Mouse (Mus musculus): ENCODE results near the gene Gmeb1. TPM values are rescaled to one million over a fixed set of nuclear protein-coding genes. Genes with fewer than 3 reads are reported as not detected.
A peak's percentile ranks its signal among the peaks of the same experiment; 100 is the strongest.
"Not testable (repeated sequence)": the region's sequence is repeated elsewhere in the genome, so short reads cannot be mapped to it uniquely, and the experiment has no call there.

Gene Gmeb1
- total RNA-seq, 4 experiments from 2014 or later, result 18.9 to 24.7 (median 20.2) TPM

DNA sequence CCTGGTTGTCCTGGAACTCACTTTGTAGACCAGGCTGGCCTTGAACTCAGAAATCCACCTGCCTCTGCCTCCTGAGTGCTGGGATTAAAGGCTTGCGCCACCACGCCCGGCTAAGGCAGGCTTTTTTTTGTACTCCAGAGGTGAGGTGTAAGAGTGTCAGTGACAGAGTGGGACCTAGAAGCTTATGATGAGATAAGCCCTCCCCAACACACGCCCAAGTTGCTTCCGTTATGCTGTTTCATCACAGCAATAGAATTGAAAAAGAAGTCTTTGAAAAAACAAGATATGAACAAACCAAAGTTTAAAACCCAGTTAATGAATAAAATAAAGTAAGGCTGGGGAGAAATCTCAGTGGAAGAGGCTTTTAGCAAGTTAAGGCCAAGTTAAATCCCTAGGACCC is 31.0 kb downstream of the Gmeb1 start:
- no peak for DNase-seq (ENCODE audit: low spot score in 2 of 2)

DNA sequence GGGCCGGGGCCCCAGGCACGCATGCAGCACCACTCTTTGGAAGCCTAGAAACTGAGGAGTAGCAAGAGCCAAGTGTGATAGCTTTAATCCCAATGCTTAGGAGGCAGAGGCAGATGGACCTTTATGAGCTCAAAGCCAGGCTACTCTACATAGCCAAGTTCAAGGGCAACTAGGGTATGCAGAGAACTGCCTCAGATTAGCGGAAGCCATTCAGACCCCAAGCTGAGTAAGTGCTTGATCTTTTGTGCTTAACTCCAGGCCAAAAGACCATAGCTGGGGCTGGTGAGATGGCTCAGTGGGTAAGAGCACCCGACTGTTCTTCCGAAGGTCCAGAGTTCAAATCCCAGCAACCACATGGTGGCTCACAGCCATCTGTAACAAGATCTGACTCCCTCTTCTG is 39.4 kb downstream of the Gmeb1 start:
- DNase-seq (ENCODE audit: low spot score in 2 of 2), result not testable (repeated sequence)

DNA sequence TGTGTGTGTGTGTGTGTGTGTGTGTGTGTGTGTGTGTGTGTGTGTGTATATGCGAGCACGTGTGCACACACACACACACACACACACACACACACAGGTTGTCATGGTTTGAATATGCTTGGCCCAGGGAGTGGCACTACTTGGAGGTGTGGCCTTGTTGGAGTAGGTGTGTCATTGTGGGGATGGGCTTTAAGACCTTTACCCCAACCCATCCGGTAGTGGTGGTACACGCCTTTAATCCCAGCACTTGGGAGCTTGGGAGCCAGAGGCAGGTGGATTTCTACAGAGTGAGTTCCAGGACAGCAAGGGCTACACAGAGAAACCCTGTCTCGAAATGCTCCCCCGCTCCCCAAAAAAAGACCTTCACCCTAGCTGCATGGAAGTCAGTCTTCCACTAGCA is 43.0 kb downstream of the Gmeb1 start:
- not testable (repeated sequence) for DNase-seq (ENCODE audit: low spot score in 2 of 2)

DNA sequence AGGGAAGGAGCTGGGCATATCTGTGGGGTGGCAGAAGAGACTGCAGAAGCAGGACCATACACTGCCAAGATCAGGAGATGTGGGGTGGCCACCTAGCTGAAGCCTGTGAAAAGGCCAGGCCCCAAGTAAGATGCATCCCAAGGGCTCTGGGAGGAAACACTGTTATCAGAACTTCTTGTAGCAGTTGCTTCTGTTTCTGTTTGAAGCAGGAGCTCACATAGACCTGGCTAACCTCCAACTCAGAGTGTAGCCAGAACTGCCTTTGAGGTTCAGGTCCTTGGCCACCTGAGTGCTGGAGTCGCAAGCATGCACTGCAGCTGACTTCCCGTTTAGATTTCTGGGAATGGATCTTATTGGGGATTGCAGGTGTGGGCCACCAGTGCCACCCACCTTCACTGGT is 43.6 kb downstream of the Gmeb1 start:
- DNase-seq (ENCODE audit: low spot score in 2 of 2), result no peak

GRCm38 (mm10) chr4:132216602-132217001 is 44.8 kb downstream of the Gmeb1 start:
- no peak for DNase-seq (ENCODE audit: low spot score in 2 of 2)

DNA sequence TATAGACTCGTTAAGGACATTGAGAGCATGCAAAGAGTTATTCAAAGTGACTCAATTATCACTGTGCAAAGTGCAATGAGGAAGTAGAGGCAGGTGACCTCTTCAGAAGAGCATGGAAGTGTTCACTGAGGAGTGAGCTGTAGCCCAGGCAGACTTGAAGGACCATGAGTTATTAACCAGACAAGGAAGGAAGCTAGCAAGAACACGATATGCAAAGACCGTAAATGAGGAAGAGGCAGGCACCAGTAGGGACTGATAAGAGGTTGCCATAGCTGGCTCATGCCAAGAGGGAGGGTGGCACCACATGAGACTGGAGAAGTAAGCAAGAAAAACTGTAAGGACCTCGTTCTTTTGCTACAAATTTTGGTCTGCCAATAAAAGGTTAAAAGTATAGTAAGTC is 46.6 kb downstream of the Gmeb1 start:
- no peak for DNase-seq (ENCODE audit: low spot score in 2 of 2)

DNA sequence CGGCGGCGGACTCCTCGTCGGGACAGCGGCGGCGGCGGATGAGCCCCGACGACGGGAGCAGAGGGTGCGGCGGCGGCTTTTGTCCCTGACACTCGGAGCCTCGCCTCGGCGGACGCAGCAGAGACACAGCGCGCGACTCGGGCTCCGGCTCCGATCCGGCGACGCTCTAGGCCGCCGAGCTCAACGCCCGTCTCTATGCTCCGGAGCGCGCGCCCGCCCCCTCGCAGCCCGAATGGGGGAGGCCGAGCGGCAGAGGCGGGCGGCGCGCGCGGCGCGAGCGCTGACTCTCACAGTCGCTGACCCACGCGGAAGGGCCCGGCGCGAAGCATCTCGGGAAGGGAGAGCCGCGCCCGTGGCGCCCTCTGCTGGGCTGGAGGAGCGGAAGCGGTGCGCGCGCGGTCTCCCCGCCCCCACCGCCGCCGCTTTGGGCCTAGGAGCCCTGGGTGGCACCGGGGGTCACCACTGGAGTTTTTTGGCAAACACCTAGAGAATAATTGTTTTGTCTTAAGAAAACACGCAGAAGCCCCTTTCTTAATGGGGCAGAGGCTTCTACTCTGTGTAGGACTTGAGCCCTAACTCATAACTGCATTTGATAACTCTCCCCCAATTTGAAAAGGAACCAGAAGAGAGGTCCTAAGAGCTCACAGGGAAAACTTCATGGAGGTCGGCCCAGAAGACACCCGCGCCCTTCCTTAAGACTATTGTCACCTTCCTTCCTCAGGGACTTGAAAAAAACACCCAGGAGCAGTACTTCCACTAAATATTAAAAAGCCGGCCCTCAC is 49.3 kb downstream of the Gmeb1 start, which contains the start of gene Ythdf2:
Ythdf2 (minus strand) TSS at position 351 of the 782 bp plus-strand sequence.
- peak; percentile 93 to 94 for DNase-seq (ENCODE audit: low spot score in 2 of 2)

GRCm38 (mm10) chr4:132211091-132211942 is 50.1 kb downstream of the Gmeb1 start:
- DNase-seq (ENCODE audit: low spot score in 2 of 2), result no peak

GRCm38 (mm10) chr4:132210325-132210724 is 51.1 kb downstream of the Gmeb1 start:
- no peak for DNase-seq (ENCODE audit: low spot score in 2 of 2)

DNA sequence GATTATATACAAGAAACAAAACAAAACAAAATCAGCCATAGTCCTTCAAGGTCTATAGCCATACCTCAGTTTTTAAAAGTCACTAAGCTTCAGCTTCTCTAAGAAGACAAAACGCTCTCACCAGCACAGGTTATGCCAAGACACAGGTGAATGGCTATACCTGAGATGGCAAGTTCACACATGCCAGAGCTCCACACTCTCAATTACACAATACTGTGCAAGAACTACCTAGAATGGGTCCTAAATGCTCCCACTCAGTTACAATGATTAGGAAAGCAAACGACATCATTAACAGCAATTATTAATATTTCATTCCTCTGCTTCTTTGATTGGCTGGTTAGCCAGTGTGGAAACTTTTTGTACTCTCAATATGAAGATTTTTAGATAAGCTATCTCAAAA is 52.1 kb downstream of the Gmeb1 start:
- no peak for DNase-seq (ENCODE audit: low spot score in 2 of 2)

DNA sequence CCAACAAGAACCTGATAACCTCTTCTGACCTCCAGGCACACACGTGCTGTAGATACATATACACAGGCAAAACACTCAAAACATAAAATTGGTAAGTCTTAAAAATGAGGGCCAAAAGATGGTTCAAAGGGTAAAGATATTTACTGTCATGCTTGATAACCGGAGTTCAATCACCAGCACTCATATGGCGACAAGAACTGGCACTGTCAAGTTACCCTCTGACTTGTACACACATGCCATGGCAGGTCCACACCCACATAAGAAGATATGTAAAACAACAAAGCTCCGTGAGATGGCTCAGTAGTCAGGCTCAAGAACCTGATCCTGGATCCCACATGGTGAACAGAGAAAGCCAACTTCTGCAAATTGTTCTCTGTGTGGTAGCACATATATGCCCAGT is 54.1 kb downstream of the Gmeb1 start:
- no peak for DNase-seq (ENCODE audit: low spot score in 2 of 2)

DNA sequence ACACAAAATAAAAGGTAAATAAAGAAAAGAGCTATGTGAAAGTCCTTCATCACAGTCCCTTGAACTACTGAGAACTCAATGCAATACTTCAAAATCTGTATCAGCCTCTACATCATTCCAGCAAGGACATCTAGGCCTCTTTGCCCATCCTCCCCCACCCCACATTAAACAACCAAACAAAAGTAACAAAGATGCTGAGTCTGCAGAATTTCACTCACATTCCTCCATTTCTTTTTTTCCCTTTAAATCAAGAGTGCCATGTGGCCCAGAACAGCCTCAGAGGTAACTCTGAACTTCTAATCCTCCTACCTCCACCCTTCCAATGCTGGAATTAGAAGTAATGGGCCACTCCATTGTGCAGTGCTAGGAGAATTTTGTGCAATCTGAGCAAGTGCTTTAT is 62.6 kb downstream of the Gmeb1 start:
- no peak for DNase-seq (ENCODE audit: low spot score in 2 of 2)

DNA sequence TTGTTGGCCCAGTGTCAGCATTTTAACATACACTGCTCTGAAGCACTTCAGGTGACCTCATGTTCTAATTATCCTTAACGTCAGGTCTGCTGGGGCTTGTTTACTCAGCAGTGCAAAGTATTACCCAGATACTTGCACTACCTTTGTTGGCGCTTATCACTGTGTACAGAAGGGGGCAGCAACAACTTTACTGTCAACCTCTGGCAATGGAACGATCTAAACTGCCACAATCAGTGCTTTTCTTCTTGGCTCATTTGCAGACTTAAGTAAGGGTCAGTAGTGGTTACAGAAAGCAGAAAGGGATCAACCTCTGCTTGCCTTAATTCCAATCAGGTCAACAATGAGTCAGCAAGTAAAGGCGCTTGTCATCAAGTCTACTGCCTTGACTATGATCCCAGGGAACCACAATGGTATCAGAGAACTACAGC is 63.1 kb downstream of the Gmeb1 start:
- DNase-seq (ENCODE audit: low spot score in 2 of 2), result no peak

GRCm38 (mm10) chr4:132194975-132195374 is 66.4 kb downstream of the Gmeb1 start:
- no peak for DNase-seq (ENCODE audit: low spot score in 2 of 2)

GRCm38 (mm10) chr4:132194373-132194772 is 67.0 kb downstream of the Gmeb1 start:
- DNase-seq (ENCODE audit: low spot score in 2 of 2), result no peak

DNA sequence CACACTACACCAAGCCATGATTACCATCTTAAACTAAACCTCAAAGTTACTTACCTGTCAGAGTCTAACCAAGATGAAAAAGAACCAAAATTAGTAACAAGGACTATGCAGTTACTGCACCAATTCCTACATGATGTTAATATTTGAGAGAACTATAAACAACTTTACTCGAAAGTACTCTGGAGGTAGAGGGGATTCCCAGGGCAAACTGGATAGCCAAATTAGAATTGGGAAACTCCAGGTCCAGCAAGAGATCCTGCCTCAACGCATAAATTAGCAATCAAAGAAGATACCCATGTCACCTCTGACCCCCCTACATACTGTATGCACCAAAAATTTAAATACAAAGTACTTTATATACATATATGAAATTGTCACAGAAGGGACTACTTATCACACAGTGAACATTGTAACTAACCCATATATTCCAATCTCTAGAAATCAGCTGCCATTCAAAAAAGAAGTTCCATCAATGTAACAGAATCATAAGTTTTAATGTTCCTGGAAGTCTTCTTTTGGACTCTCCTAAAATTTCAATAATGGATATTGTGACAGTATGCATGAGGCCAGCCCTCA is 73.5 kb downstream of the Gmeb1 start:
- no peak for DNase-seq (ENCODE audit: low spot score in 2 of 2)

DNA sequence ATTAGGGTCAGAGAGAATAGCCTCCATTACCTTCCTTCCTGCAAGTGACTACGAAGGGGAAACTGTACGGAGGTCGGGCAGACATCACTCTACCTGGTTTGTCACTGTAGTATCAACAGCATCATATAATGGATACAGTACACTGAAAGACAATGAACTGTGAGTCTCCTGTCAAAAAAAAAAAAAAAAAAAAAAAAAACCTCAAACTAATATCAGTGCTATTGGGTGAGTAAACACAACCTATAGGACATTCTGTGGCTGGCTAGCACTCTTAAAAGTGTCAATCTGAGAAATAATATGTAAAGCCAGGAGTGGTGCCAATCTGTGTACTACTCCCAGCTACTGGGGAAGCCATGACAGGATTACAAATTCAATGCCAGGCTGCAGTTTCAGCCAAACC is 78.2 kb downstream of the Gmeb1 start:
- no peak for DNase-seq (ENCODE audit: low spot score in 2 of 2)

GRCm38 (mm10) chr4:132181721-132182658 is 79.4 kb downstream of the Gmeb1 start:
- no peak for DNase-seq (ENCODE audit: low spot score in 2 of 2)

DNA sequence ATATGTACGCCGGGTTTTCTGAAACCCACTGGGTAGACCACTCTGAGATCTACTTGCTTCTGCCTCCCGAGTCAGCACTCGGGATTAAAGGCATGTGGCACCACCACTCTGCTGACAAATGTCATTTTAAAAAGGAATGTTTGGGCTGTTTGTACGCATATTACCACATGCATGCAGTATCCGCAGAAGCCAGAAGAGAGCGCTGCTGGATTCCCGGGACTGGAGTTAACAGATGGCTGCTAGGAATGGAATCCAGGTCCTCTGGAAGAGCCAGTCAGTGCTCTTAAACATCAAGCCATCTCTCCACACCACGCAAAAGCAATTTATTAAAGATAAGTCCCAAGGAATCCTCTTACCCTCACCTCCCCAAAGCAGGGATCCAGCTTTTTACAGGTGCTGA is 80.7 kb downstream of the Gmeb1 start:
- DNase-seq (ENCODE audit: low spot score in 2 of 2), result no peak

- no peak for DNase-seq (ENCODE audit: low spot score in 2 of 2)
These were observed 82.8 kb downstream of the Gmeb1 start for GRCm38 (mm10) chr4:132178630-132179059.

GRCm38 (mm10) chr4:132176474-132176873 is 84.9 kb downstream of the Gmeb1 start:
- no peak for DNase-seq (ENCODE audit: low spot score in 2 of 2)
